Mouse (Mus musculus) lung, adult 2 months (tissue): Measurements from ENCODE around the gene Cxadr.

ENCODE experiments used
- CTCF ChIP-seq: fragments of 200-500 bp; IDR thresholded peaks from 2 replicates; pipeline ENCODE4 v1.5.1; 2011; ENCODE audit warnings: mild to moderate bottlenecking, low read length, control low read depth; ENCODE audit not compliant: insufficient read depth
- POLR2A ChIP-seq: fragments of 200-500 bp; IDR thresholded peaks from 2 replicates; pipeline ENCODE4 v1.6.1; 2011; ENCODE audit warnings: low read depth, mild to moderate bottlenecking, control low read depth, low read length, borderline replicate concordance; ENCODE audit errors: extremely low read depth

DNA sequence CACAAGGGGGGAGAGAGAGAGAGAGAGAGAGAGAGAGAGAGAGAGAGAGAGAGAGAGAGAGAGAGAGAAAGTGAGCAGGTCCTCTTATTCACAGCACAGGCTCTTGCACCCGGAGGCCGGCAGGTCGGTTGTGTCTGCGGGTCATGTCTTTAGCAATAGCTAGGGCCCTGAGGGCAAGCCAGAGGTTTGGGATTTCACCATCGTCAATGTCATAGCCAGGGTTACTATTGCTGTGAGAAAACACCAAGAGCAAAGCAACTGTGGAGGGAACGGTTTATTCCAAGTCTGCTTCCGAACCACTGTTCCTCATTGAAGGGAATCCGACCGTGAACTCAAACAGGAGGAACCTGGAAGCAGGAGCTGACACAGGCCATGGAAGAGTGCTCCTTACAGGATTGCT is 5.2 kb upstream of the Cxadr start:
- TF ChIP-seq CTCF (no peak), POLR2A (no peak)
